Mouse (Mus musculus) lung, postnatal 0 days (tissue): Measurements from ENCODE around the gene Mpp3. TPM values are rescaled to one million over a fixed set of nuclear protein-coding genes. Genes with fewer than 3 reads are reported as not detected.
A peak's percentile ranks its signal among the peaks of the same experiment; 100 is the strongest.

Experiments
- ATAC-seq: fragments of 200-750 bp; cut with Nextera tagmentation; 2 replicates; pipeline ENCODE4 v1.8.0; 2017; ENCODE audit warnings: moderate library complexity
- DNase-seq: peaks from one replicate; pipeline ENCODE4 v3.0.0-alpha.2; 2016; ENCODE audit warnings: low spot score
- H3K27ac ChIP-seq: fragments of 300-500 bp; sonication (generic); 2 replicates; pipeline ENCODE4 v1.5.1; 2014; ENCODE audit warnings: antibody characterized with exemption, mild to moderate bottlenecking, low read length, mixed read lengths
- H3K27me3 ChIP-seq: fragments of 300-500 bp; sonication (generic); replicated peaks from 2 replicates; pipeline ENCODE4 v1.6.1; 2014; ENCODE audit warnings: low read length, mixed read lengths; ENCODE audit not compliant: insufficient read depth
- H3K36me3 ChIP-seq: fragments of 300-500 bp; sonication (generic); 2 replicates; pipeline ENCODE4 v1.6.1; 2014; ENCODE audit warnings: low read length, mixed read lengths; ENCODE audit not compliant: insufficient read depth
- H3K4me1 ChIP-seq: fragments of 300-500 bp; sonication (generic); 2 replicates; pipeline ENCODE4 v1.6.1; 2014; ENCODE audit warnings: antibody characterized with exemption, low read depth, low read length, mixed read lengths; ENCODE audit not compliant: insufficient read depth
- H3K4me2 ChIP-seq: fragments of 300-500 bp; sonication (generic); replicated peaks from 2 replicates; pipeline ENCODE4 v1.6.1; 2014; ENCODE audit warnings: low read depth, mild to moderate bottlenecking, low read length, moderate library complexity, mixed read lengths
- H3K4me3 ChIP-seq: fragments of 300-500 bp; sonication (generic); 2 replicates; pipeline ENCODE4 v1.5.1; 2014; ENCODE audit warnings: low read depth, low read length
- H3K9ac ChIP-seq: fragments of 300-500 bp; sonication (generic); replicated peaks from 2 replicates; pipeline ENCODE4 v1.6.1; 2014; ENCODE audit warnings: low read depth, mild to moderate bottlenecking
- H3K9me3 ChIP-seq: fragments of 300-500 bp; sonication (generic); 2 replicates; pipeline ENCODE4 v1.6.1; 2016; ENCODE audit warnings: low read length, mixed read lengths
- CTCF ChIP-seq: IDR thresholded peaks from 2 replicates; pipeline ENCODE4 v1.5.1; 2016; ENCODE audit warnings: antibody characterized with exemption, mild to moderate bottlenecking
- EP300 ChIP-seq: IDR thresholded peaks from 2 replicates; pipeline ENCODE4 v1.6.1; 2016; ENCODE audit warnings: antibody characterized with exemption, mild to moderate bottlenecking, control low read depth
- WGBS: fragments of 180-500 bp; shearing (Covaris S2); extraction: QIAGEN DNeasy Blood & Tissue Kit; methylation state at CpG from one replicate; pipeline ENCODE4 v1.1.7; 2014; 5-methylcytosine and 5-hydroxymethylcytosine counted together
- polyA plus RNA-seq: library from polyadenylated mRNA; unstranded; fragments of >200 nt; fragmentation: Nextera tagmentation; extraction: Ambion mirVana; gene quantifications from 2 replicates; pipeline ENCODE4 v1.2.1, GENCODE M21; 2015

The Mpp3 gene
- 0.84 and 2.2 TPM in 2 replicates for polyA plus RNA-seq

DNA sequence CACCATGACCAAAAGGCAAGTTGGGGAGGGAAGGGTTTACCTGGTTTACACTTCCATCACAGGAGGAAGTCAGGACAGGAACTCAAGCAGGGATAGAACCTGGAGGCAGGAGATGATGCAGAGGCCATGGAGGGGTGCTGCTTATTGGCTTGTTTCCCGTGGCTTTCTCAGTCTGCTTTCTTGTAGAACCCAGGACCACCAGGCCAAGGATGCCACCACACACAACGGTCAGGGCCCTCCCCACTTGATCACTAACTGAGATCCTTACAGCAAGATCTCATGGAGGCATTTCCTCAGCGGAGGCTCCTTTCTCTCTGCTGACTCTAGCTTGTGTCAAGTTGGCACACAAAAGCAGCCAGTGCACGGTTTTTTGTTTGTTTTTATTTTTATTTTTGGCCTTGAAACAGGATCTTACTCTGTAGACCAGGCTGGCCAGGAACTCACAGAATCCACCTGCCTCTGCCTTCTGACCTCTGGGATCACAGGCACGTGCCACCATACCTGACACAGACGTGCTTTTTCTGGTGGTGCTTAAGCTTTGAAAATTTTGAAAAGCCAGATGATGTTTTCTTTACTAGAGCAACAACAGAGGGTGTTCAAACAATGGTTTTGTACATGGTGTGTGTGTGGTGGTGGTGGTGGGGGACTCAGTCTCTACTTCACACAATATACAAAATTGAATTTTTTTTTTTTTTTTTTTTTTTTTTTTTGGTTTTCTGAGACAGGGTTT lies at the start of gene Mpp3:
Gene Mpp3 (minus strand): TSS at position 375 of the 730 bp plus-strand sequence.
- WGBS, result 74% methylated on average over 6 of the region's 6 CpGs
- Histone ChIP-seq H3K4me3 (peak within 1 kb of the TSS; percentile 59), H3K9ac (no peak within 1 kb of the TSS), H3K9me3 (no peaks in the 10 kb centered on the region), H3K4me1 (no peaks in the 10 kb centered on the region), H3K4me2 (peak within 1 kb of the TSS; percentile 94), H3K36me3 (no peaks in the 10 kb centered on the region), H3K27me3 (no peaks in the 10 kb centered on the region), H3K27ac (no peak within 1 kb of the TSS)
- ATAC-seq (no peak), DNase-seq (no peak)
- TF ChIP-seq CTCF, result no peak
- TF ChIP-seq EP300, result no peak

DNA sequence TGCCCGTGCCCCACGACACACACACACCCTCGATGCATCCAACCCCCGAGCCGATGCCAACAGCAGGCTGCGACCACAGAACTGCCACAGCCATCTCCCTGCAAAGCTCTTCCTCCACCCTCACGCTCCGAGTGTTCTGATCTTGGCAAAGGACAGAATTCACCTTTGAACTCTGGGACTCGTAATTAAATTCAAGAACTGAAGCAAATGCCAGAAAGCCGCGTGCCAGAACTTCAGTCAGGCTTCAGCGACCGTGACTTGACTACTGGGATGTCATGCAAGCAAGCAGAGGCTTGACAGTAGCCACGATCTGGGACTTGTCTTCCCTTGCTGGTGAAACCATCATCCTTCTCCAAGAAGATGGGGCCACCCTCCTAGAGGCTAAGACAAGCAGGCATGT lies 45.5 kb upstream of the Mpp3 start:
- no peak for TF ChIP-seq EP300
- no peak for TF ChIP-seq CTCF
- H3K9me3 ChIP-seq, result no peaks in the 10 kb centered on the region
- 75% methylated on average over 14 of the region's 14 CpGs for WGBS
- no peak overlapping the region for H3K9ac ChIP-seq
- no peaks in the 10 kb centered on the region for H3K27me3 ChIP-seq
- no peak overlapping the region for H3K4me3 ChIP-seq
- DNase-seq (no peak), ATAC-seq (no peak)
- no peaks in the 10 kb centered on the region for H3K4me1 ChIP-seq
- no peak overlapping the region for H3K27ac ChIP-seq
- no peaks in the 10 kb centered on the region for H3K36me3 ChIP-seq
- H3K4me2 ChIP-seq, result no peak overlapping the region

DNA sequence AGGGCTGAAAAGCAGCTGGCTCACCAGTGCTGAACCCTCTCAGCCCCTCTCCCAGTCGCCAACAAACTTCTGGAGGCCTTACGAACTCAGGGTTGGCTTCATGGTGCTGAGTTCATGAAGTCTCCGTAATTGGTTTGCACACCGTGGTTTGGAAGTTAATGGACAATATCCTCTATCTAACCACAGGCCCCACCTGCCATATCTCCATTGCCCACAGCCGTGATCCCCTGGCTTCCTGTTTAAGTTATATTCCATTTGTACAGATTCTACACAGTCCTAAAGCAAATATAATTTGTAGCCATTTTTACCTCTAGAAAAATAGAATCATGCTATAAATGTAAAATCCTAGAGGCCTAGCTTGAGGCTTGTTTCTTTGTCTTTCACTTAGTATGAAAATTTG lies 44.5 kb upstream of the Mpp3 start:
- no peak overlapping the region for H3K4me3 ChIP-seq
- whole genome bisulfite sequencing, result 70% methylated on average over 5 of the region's 5 CpGs
- no peak for ATAC-seq

DNA sequence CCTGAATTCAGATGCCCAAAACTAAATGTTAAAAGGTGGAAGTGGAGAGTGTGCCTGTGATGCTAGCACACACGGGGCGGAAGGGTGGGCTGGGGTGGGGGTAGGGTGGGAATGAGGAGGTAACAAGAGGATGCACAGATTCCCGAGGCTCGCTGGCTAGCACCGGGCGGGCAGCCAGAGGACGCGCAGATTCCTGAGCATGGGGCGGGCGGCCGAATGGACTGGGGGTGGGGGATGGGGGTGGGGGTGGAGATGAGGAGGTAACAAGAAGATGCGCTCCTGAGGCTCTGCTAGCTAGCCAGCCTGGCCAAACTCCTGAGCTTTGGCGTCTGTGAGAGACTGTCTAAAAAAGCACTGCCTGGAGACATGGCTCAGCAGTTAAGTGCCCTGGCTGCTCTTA lies 42.2 kb upstream of the Mpp3 start:
- TF ChIP-seq CTCF, result no peak
- no peak for TF ChIP-seq EP300
- DNase-seq (no peak), ATAC-seq (no peak)
- Histone ChIP-seq H3K36me3 (no peaks in the 10 kb centered on the region), H3K4me2 (no peak overlapping the region), H3K9ac (no peak overlapping the region), H3K27ac (no peak overlapping the region), H3K4me1 (no peaks in the 10 kb centered on the region), H3K27me3 (no peaks in the 10 kb centered on the region), H3K9me3 (no peaks in the 10 kb centered on the region), H3K4me3 (no peak overlapping the region)
- WGBS, result 4% methylated on average over 13 of the region's 13 CpGs

More for the DNA sequence above, 44.5 kb upstream of the Mpp3 start:
- Histone ChIP-seq H3K36me3 (no peaks in the 10 kb centered on the region), H3K4me1 (no peaks in the 10 kb centered on the region), H3K4me2 (no peak overlapping the region), H3K27ac (no peak overlapping the region), H3K9me3 (no peaks in the 10 kb centered on the region), H3K9ac (no peak overlapping the region), H3K27me3 (no peaks in the 10 kb centered on the region)
- no peak for DNase-seq
- TF ChIP-seq EP300, result no peak
- no peak for TF ChIP-seq CTCF

DNA sequence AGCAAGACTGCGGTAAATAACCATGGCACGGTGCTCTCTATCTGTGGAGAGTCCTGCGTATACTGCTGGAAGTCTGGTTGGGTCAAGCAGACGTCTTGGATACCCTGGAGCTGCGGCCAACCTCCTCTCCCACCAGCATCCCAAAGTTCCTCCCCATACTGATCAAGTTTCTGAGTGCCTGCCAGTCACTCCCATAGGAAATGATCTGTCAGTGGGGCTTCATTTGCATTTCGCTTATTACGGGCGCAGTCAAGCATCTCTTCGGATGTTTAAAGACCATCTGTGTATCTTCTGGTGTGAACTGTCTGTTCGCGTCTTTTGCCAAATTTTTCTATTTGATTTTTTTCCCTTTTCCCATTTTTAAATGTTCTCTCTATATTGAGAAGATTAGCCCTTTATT lies 41.4 kb upstream of the Mpp3 start:
- H3K9me3 ChIP-seq, result no peaks in the 10 kb centered on the region
- no peak overlapping the region for H3K27ac ChIP-seq
- H3K27me3 ChIP-seq, result no peaks in the 10 kb centered on the region
- no peaks in the 10 kb centered on the region for H3K4me1 ChIP-seq
- DNase-seq (no peak), ATAC-seq (no peak)
- no peak overlapping the region for H3K4me3 ChIP-seq
- H3K36me3 ChIP-seq, result no peaks in the 10 kb centered on the region
- H3K4me2 ChIP-seq, result no peak overlapping the region
- TF ChIP-seq EP300, result no peak
- TF ChIP-seq CTCF, result no peak
- 58% methylated on average over 11 of the region's 11 CpGs for WGBS
- H3K9ac ChIP-seq, result no peak overlapping the region

DNA sequence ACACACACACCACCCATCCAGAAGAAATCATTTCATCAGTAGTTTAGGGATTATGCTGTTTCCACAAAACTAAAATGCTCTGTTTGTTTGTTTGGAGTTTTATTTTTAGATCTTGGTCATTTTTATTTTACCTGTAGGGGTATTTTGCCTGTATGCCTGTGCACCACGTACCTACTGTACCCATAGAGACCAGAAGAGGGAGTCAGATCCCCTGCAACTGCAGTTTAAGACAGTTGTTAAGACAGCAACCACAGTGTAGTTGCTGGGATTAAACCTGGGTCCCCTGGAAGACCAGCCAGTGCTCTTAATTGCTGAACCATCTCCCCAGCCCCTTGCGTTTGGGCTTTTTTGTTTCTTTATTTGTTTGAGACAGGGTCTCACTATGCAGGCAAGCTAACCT lies 40.7 kb upstream of the Mpp3 start:
- no peak for ATAC-seq
- H3K27me3 ChIP-seq, result no peaks in the 10 kb centered on the region
- no peak overlapping the region for H3K27ac ChIP-seq
- DNase-seq, result peak; percentile 12
- no peaks in the 10 kb centered on the region for H3K36me3 ChIP-seq
- H3K4me2 ChIP-seq, result no peak overlapping the region
- no peak overlapping the region for H3K4me3 ChIP-seq
- no peaks in the 10 kb centered on the region for H3K9me3 ChIP-seq
- 51% methylated on average over 2 of the region's 2 CpGs for WGBS
- no peak overlapping the region for H3K9ac ChIP-seq
- no peak for TF ChIP-seq EP300
- TF ChIP-seq CTCF, result peak; percentile 63
- H3K4me1 ChIP-seq, result no peaks in the 10 kb centered on the region
